Mouse (Mus musculus): ENCODE results near the gene Acy3. TPM values are rescaled to one million over a fixed set of nuclear protein-coding genes. Genes with fewer than 3 reads are reported as not detected.

Acy3 gene
- polyA plus RNA-seq, 1 experiment from 2014 or later: 4.6 TPM

- no peaks in the 10 kb centered on the region for H3K27me3 ChIP-seq
- no peak overlapping the region for H3K4me2 ChIP-seq (replicated peaks)
- H3K4me1 ChIP-seq: peaks cover 16% of the 10 kb centered on the region
- no peaks in the 10 kb centered on the region for H3K36me3 ChIP-seq
- no peak overlapping the region for H3K27ac ChIP-seq
- no peak overlapping the region for H3K4me3 ChIP-seq
- no peak overlapping the region; the same call in 1 of the 2 replicates for H3K9ac ChIP-seq
- no peaks in the 10 kb centered on the region for H3K9me3 ChIP-seq
- ATAC-seq (ENCODE audit: low FRiP score, low read depth): no peak
- WGBS: 80% methylated on average over 8 of the region's 8 CpGs
These were observed 10.4 kb downstream of the Acy3 start for GRCm38 (mm10) chr19:3996747-3997146.

DNA sequence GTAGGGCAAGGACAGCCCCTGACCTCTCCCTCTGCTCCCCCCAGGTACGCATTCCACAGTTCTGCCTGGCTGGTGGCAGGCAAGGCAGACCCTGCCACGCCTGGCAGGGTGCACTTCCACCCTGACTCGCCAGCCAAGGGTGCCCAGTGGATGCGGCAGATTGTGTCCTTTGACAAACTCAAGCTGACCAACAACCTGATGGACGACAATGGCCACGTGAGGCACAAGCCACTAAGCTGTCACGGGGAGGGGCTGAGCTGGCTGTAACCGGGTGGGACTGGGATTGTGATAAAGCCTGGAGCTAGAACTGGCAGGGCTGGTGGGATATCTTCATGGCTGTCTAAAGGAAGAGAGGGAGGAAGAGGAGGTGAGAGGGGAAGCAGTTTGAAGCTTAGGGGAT lies 10.9 kb downstream of the Acy3 start:
- Histone ChIP-seq H3K9me3 (no peaks in the 10 kb centered on the region), H3K27ac (no peak overlapping the region), H3K4me1 (peaks cover 17% of the 10 kb centered on the region), H3K9ac (no peak overlapping the region; the same call in 1 of the 2 replicates), H3K4me2 (replicated peaks) (no peak overlapping the region), H3K4me3 (no peak overlapping the region), H3K27me3 (no peaks in the 10 kb centered on the region), H3K36me3 (no peaks in the 10 kb centered on the region)
- WGBS: 64% methylated on average over 8 of the region's 8 CpGs
- ATAC-seq (ENCODE audit: low FRiP score, low read depth): no peak

DNA sequence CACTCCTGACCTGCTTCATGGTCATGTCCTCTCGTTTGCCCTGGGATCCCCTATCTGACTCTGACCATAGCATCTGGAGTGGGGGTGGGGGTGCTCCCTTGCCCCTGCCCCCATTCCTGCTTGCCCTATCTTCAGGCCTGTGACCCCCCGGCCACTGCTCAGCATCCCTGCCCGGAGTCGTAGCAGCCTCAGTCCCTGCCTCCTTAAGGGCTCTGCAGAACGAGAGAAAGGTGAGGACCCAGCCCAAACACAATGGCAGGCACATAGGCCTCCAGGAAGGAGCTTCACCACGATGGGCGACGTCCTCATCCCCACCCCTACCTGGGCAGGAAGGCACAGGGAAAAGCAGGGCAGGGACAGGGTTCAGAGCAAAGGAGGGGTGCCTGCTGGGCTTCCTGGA lies 12.0 kb downstream of the Acy3 start:
- Histone ChIP-seq H3K4me1 (peaks cover 17% of the 10 kb centered on the region), H3K27me3 (no peaks in the 10 kb centered on the region), H3K36me3 (no peaks in the 10 kb centered on the region), H3K9ac (0 out of 2 replicates have a peak overlapping the region, but pooled peaks have one; percentile 93), H3K4me2 (replicated peaks) (no peak overlapping the region), H3K9me3 (no peaks in the 10 kb centered on the region), H3K27ac (no peak overlapping the region), H3K4me3 (no peak overlapping the region)
- no peak for ATAC-seq (ENCODE audit: low FRiP score, low read depth)
- WGBS: 77% methylated on average over 8 of the region's 8 CpGs

DNA sequence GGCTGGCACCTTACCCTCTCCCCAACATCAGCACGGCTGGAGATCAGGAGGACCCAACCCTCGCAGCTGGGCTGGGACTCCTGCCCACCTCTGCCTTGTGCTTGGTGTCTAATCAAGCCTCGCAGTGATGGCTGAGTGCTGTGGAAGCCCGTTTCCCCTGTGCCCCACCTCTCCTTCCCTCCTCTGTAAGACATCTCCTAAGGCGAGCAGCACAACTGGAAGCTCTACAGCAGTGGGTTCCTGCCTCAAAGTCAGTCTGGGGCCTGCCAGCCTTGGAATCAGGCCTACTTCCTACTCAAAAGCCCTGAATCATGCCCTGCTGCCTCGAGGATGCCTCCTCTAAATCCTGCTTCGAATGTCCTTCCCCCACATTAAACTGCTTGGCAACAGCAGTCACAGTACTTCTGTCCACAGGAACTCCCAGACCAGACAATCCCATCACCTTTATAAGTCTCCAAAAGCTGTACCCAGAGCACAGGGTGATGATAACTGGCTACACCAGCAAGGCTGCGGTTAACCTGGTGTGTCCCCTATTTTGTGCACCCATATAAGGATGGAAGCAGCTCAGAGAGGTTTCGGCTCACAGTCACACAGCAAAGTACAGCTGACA lies 12.9 kb downstream of the Acy3 start:
- Histone ChIP-seq H3K4me3 (peak overlapping the region; percentile 79), H3K36me3 (no peaks in the 10 kb centered on the region), H3K27ac (no peak overlapping the region), H3K9me3 (no peaks in the 10 kb centered on the region), H3K9ac (peak overlapping the region; percentile 93; the same call in 1 of the 2 replicates), H3K4me1 (peaks cover 17% of the 10 kb centered on the region), H3K27me3 (no peaks in the 10 kb centered on the region), H3K4me2 (replicated peaks) (peak overlapping the region; percentile 86)
- 89% methylated on average over 9 of the region's 9 CpGs for WGBS
- no peak for ATAC-seq (ENCODE audit: low FRiP score, low read depth)

DNA sequence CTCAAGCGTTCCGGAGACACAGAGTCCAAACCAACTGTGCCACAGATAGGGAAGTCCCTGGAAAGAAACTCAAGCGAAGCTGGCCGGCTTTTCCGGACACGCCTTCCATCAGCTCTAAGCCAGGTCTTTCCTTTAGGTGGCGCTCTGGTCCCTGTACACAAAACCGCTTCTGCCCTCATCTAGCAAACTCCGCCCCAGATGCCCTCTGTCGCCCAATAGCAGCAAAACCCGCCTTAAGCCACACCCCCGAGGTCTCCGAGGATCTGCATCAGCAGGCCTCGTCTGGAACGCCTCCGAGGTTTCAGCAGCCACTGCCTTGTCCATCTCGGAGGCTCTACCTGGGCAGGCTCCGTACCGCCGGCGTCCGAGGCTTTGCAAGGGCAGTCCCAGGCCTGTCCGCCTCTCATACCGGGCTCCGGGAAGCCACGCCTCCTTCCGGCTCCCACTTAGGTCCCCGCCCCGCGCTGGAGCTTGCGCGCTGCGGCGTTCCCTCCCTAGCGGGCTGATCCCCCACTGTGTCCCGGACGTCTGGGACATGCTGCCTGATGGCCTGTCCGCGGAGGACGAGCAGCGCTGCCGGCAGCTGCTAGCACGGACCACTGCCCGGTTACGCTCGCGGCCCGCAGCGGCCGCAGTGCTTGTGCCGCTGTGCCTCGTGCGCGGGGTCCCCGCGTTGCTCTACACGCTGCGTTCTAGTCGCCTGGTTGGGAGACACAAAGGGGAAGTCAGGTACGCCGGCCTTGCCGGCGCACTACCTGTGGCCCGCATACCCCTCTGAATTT lies 13.9 kb downstream of the Acy3 start, which contains the start of the genes Nudt8 and Gm49405:
Gene Nudt8, plus strand, starts transcription at position 462 of the 782 bp plus-strand sequence.
Gene Gm49405, plus strand, starts transcription at position 508 of the 782 bp plus-strand sequence.
- Histone ChIP-seq H3K4me1 (peaks cover 17% of the 10 kb centered on the region), H3K9ac (peak within 1 kb of the TSS; percentile 93), H3K4me2 (replicated peaks) (peak within 1 kb of the TSS; percentile 86), H3K36me3 (peaks cover 5% of the 10 kb centered on the region), H3K27ac (peak within 1 kb of the TSS; percentile 97), H3K9me3 (no peaks in the 10 kb centered on the region), H3K27me3 (no peaks in the 10 kb centered on the region), H3K4me3 (peak within 1 kb of the TSS; percentile 79)
- peak; percentile 90 for ATAC-seq (ENCODE audit: low FRiP score, low read depth)
- WGBS: under 1% methylated on average over 64 of the region's 64 CpGs

GRCm38 (mm10) chr19:4000949-4001525 lies 14.7 kb downstream of the Acy3 start:
- peaks cover 17% of the 10 kb centered on the region for H3K4me1 ChIP-seq
- H3K36me3 ChIP-seq: peaks cover 13% of the 10 kb centered on the region
- ATAC-seq (ENCODE audit: low FRiP score, low read depth): peak; percentile 4; the same call in 1 of the 2 replicates

GRCm38 (mm10) chr19:4001752-4002151 lies 15.4 kb downstream of the Acy3 start:
- Histone ChIP-seq H3K4me3 (0 out of 2 replicates have a peak overlapping the region, but pooled peaks have one; percentile 79), H3K27ac (no peak overlapping the region), H3K4me1 (peaks cover 17% of the 10 kb centered on the region), H3K4me2 (replicated peaks) (peak overlapping the region; percentile 86), H3K9me3 (no peaks in the 10 kb centered on the region), H3K9ac (peak overlapping the region; percentile 93; the same call in 1 of the 2 replicates), H3K27me3 (no peaks in the 10 kb centered on the region), H3K36me3 (peaks cover 20% of the 10 kb centered on the region)
- WGBS: 85% methylated on average over 5 of the region's 5 CpGs
- no peak for ATAC-seq (ENCODE audit: low FRiP score, low read depth)

More at GRCm38 (mm10) chr19:4000949-4001525, 14.7 kb downstream of the Acy3 start:
- WGBS: 14% methylated on average over 17 of the region's 17 CpGs
- H3K9me3 ChIP-seq: no peaks in the 10 kb centered on the region
- peak overlapping the region; percentile 79 for H3K4me3 ChIP-seq
- no peaks in the 10 kb centered on the region for H3K27me3 ChIP-seq
- peak overlapping the region; percentile 86 for H3K4me2 ChIP-seq (replicated peaks)
- H3K27ac ChIP-seq: peak overlapping the region; percentile 97
- peak overlapping the region; percentile 93 for H3K9ac ChIP-seq

DNA sequence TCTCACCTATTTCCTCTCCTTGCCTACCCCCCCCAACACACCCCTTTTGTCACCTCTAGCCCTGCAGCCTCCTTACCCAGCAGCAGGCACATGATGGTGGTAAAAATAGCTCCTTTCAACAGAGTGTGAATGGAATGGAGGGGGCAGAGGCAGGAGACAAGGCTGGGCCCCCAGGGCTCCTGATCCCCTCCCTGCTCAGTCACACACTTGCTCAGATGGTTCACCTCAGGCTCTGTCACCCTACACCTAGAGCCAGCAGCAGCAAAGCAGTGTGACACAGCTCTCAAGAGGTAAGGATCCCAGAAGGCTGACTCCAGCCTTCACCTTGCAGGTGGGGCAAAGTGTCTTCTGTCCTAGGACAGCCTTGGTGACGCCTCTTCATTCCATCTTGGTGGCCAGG lies 16.7 kb downstream of the Acy3 start, which contains the start of gene Doc2g:
Gene Doc2g, plus strand, starts transcription at position 202 of the 400 bp plus-strand sequence.
- Histone ChIP-seq H3K36me3 (peaks cover 33% of the 10 kb centered on the region), H3K9ac (peak within 1 kb of the TSS; percentile 31; the same call in 1 of the 2 replicates), H3K4me2 (replicated peaks) (no peak within 1 kb of the TSS), H3K4me3 (no peak within 1 kb of the TSS), H3K9me3 (no peaks in the 10 kb centered on the region), H3K4me1 (peaks cover 17% of the 10 kb centered on the region), H3K27ac (no peak within 1 kb of the TSS), H3K27me3 (no peaks in the 10 kb centered on the region)
- 57% methylated on average over 1 of the region's 1 CpGs for WGBS
- no peak for ATAC-seq (ENCODE audit: low FRiP score, low read depth)

DNA sequence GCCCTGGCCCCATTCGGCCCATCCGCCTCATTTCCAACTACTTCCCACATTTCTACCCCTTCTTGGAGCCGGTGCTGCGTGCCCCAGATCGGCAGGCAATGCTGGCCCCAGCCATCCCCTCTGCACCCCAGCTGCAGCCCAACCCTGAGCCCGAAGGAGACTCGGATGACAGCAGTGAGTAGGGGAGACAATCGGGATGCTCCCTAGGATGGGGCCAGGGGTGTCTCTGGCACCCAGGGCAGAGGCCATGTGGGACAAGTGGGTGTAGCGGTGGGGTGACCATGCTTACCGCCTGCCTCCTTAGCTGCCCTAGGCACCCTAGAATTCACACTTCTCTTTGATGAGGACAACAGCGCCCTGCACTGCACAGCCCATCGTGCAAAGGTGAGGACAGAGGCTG lies 17.3 kb downstream of the Acy3 start:
- H3K9me3 ChIP-seq: no peaks in the 10 kb centered on the region
- H3K27ac ChIP-seq: no peak overlapping the region
- 0 out of 2 replicates have a peak overlapping the region, but pooled peaks have one; percentile 31 for H3K9ac ChIP-seq
- peaks cover 17% of the 10 kb centered on the region for H3K4me1 ChIP-seq
- H3K4me3 ChIP-seq: no peak overlapping the region
- peaks cover 39% of the 10 kb centered on the region for H3K36me3 ChIP-seq
- no peak for ATAC-seq (ENCODE audit: low FRiP score, low read depth)
- H3K27me3 ChIP-seq: no peaks in the 10 kb centered on the region
- no peak overlapping the region for H3K4me2 ChIP-seq (replicated peaks)
- WGBS: 70% methylated on average over 12 of the region's 12 CpGs

DNA sequence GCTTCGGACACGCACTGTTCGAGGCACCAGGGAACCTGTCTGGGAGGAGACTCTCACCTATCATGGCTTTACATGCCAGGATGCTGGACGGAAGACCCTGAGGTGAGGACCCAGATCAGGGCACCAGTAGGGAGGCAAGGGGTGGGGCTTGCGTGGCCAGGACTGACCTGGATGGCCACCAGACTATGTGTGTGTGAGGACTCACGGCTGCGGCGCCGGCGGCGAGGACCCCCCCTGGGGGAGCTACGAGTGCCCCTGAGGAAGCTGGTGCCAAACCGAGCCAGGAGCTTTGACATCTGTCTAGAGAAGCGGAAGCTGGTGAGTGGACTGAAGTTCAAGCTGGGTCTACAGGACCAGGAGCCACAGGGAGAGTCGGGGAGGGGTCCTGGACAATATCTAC lies 18.0 kb downstream of the Acy3 start:
- H3K9ac ChIP-seq: peak overlapping the region; percentile 31; the same call in 1 of the 2 replicates
- H3K4me2 ChIP-seq (replicated peaks): no peak overlapping the region
- peaks cover 46% of the 10 kb centered on the region for H3K36me3 ChIP-seq
- H3K9me3 ChIP-seq: no peaks in the 10 kb centered on the region
- H3K27ac ChIP-seq: no peak overlapping the region
- H3K4me3 ChIP-seq: no peak overlapping the region
- H3K4me1 ChIP-seq: peaks cover 17% of the 10 kb centered on the region
- 87% methylated on average over 15 of the region's 15 CpGs for WGBS
- ATAC-seq (ENCODE audit: low FRiP score, low read depth): no peak
- H3K27me3 ChIP-seq: no peaks in the 10 kb centered on the region

DNA sequence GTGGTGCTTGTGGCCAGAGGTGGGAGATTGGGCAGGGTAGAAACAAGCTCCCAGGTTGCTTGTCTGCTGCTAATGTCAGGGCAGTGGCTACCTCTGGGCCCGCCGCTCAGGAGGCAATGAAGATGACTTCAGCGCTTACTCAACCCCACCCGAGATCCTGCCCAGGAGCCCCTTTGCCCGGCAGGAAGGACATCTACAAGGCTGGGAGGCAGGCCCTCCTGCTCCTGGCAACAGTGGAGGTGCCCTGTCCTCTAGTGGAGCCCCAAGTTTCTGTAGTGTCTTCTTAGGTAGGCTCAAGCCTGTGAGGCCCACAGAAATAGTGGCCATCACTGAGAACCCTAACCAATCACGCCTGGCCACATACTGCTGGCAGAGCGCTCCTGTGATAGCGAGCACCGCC lies 18.7 kb downstream of the Acy3 start:
- no peak for ATAC-seq (ENCODE audit: low FRiP score, low read depth)
- H3K4me3 ChIP-seq: no peak overlapping the region
- 88% methylated on average over 9 of the region's 9 CpGs for WGBS
- no peaks in the 10 kb centered on the region for H3K9me3 ChIP-seq
- H3K27ac ChIP-seq: no peak overlapping the region
- H3K36me3 ChIP-seq: peaks cover 53% of the 10 kb centered on the region
- no peak overlapping the region for H3K4me2 ChIP-seq (replicated peaks)
- peaks cover 11% of the 10 kb centered on the region for H3K4me1 ChIP-seq
- H3K9ac ChIP-seq: no peak overlapping the region
- no peaks in the 10 kb centered on the region for H3K27me3 ChIP-seq

- no peak overlapping the region for H3K9ac ChIP-seq
- H3K4me3 ChIP-seq: no peak overlapping the region
- H3K27me3 ChIP-seq: no peaks in the 10 kb centered on the region
- peaks cover 59% of the 10 kb centered on the region for H3K36me3 ChIP-seq
- H3K4me1 ChIP-seq: peaks cover 9% of the 10 kb centered on the region
- H3K27ac ChIP-seq: no peak overlapping the region
- ATAC-seq (ENCODE audit: low FRiP score, low read depth): no peak
- WGBS: 99% methylated on average over 8 of the region's 8 CpGs
- H3K4me2 ChIP-seq (replicated peaks): no peak overlapping the region
- H3K9me3 ChIP-seq: no peaks in the 10 kb centered on the region
These were observed 19.6 kb downstream of the Acy3 start for GRCm38 (mm10) chr19:4005971-4006370.
